In genomic region chr16:50122460-50122859, GRCm38 (mm10) we compare ENCODE assay signal across 22 mouse cellular contexts.
DNase-seq lines count a peak whose midpoint lies in the region; ATAC-seq and TF ChIP-seq lines count a peak whose summit lies in the region.
"Had no signal": no experiment of that assay in that cellular context is flagged by ENCODE, and none has a peak within 500 bp of the region (broad histone marks: within the 10 kb centered on the region; RNA-seq: fewer than 3 reads in every experiment).

No protein-coding gene starts in this region.

- no peaks in the 10 kb centered on the region for H3K4me1 ChIP-seq in intestine, embryonic 14.5 days (replicated peaks; ENCODE audit: control insufficient read depth, insufficient read depth, low read length)
- H3K4me1 ChIP-seq in intestine, embryonic 15.5 days (replicated peaks), result no peaks in the 10 kb centered on the region
- no peaks in the 10 kb centered on the region for H3K4me1 ChIP-seq in midbrain, embryonic 11.5 days (ENCODE audit: control insufficient read depth, insufficient read depth, low read length)
- no peaks in the 10 kb centered on the region for H3K4me1 ChIP-seq in midbrain, embryonic 14.5 days (ENCODE audit: control insufficient read depth, insufficient read depth, low read length)
- H3K4me1 ChIP-seq in CH12.LX (ENCODE audit: control insufficient read depth in 1 of 2, insufficient read depth in 2 of 2), result peaks cover 5 to 10% of the 10 kb centered on the region in 2 experiments

- H3K9me3 ChIP-seq in intestine, embryonic 14.5 days (ENCODE audit: control insufficient read depth, low read length), result no peaks in the 10 kb centered on the region
- no peaks in the 10 kb centered on the region for H3K9me3 ChIP-seq in intestine, embryonic 15.5 days
- H3K9me3 ChIP-seq in midbrain, embryonic 11.5 days (ENCODE audit: control insufficient read depth, low read length), result no peaks in the 10 kb centered on the region
- no peaks in the 10 kb centered on the region for H3K9me3 ChIP-seq in midbrain, embryonic 14.5 days (ENCODE audit: control insufficient read depth, low read length)
- H3K9me3 ChIP-seq in CH12.LX (replicated peaks; ENCODE audit: low read length), result no peaks in the 10 kb centered on the region
- H3K9me3 ChIP-seq: G1E had no signal

- H3K9ac ChIP-seq in intestine, embryonic 14.5 days (ENCODE audit: low read length), result no peak overlapping the region
- no peak overlapping the region for H3K9ac ChIP-seq in intestine, embryonic 15.5 days
- H3K9ac ChIP-seq in midbrain, embryonic 11.5 days (ENCODE audit: low read length), result no peak overlapping the region
- H3K9ac ChIP-seq in midbrain, embryonic 14.5 days (replicated peaks; ENCODE audit: low read length), result no peak overlapping the region
- no peak overlapping the region for H3K9ac ChIP-seq in CH12.LX (ENCODE audit: insufficient read depth, low read depth)

- DNase-seq in heart, adult 11 months, result peak; percentile 22
- no peak for DNase-seq in heart, postnatal 14 days
- peak; percentile 18 for DNase-seq in intestine, embryonic 14.5 days (ENCODE audit: low spot score)
- DNase-seq in midbrain, embryonic 11.5 days (ENCODE audit: low spot score, missing footprints), result peak; percentile 44
- DNase-seq in midbrain, embryonic 14.5 days, result no peak
- DNase-seq in CH12.LX (ENCODE audit: extremely low read depth), result peak; percentile 11
- no peak for DNase-seq in lung, postnatal 14 days
- DNase-seq: adrenal gland, adult 2 months; adrenal gland, adult 8-10 months; adrenal gland, postnatal 10 days; adrenal gland, postnatal 14 days; adrenal gland, postnatal 25 days; adrenal gland, postnatal 36 days; B cell, adult 2 months; cerebellum, adult 11 months; cerebellum, adult 11-12 months; cerebellum, adult 18-20 months had no signal

- H3K4me2 ChIP-seq in intestine, embryonic 14.5 days (ENCODE audit: low read length), result no peak overlapping the region
- H3K4me2 ChIP-seq in intestine, embryonic 15.5 days (replicated peaks), result no peak overlapping the region
- no peak overlapping the region for H3K4me2 ChIP-seq in midbrain, embryonic 11.5 days
- no peak overlapping the region for H3K4me2 ChIP-seq in midbrain, embryonic 14.5 days (ENCODE audit: low read length)
- no peak overlapping the region for H3K4me2 ChIP-seq in CH12.LX (ENCODE audit: insufficient read depth, low read depth, poor library complexity, severe bottlenecking)

- H3K79me2 ChIP-seq in CH12.LX (replicated peaks; ENCODE audit: control insufficient read depth, extremely low read depth, insufficient read depth, poor library complexity, severe bottlenecking), result no peaks in the 10 kb centered on the region

- TF ChIP-seq CTCF in CH12.LX (conservative IDR thresholded peaks at IDR 0.05 in 1 of 2, IDR thresholded peaks at IDR 0.05 in 1 of 2; ENCODE audit: low read depth in 2 of 2, low read length in 2 of 2), result no peak

- H3K36me3 ChIP-seq in intestine, embryonic 14.5 days (ENCODE audit: control insufficient read depth, insufficient read depth, low read length), result no peaks in the 10 kb centered on the region
- H3K36me3 ChIP-seq in intestine, embryonic 15.5 days, result no peaks in the 10 kb centered on the region
- H3K36me3 ChIP-seq in midbrain, embryonic 11.5 days (ENCODE audit: control insufficient read depth, insufficient read depth, low read length), result no peaks in the 10 kb centered on the region
- no peaks in the 10 kb centered on the region for H3K36me3 ChIP-seq in midbrain, embryonic 14.5 days (ENCODE audit: control insufficient read depth, insufficient read depth, low read length)
- no peaks in the 10 kb centered on the region for H3K36me3 ChIP-seq in CH12.LX (replicated peaks in 1 of 2; ENCODE audit: control insufficient read depth in 1 of 2, insufficient read depth in 1 of 2, low read length in 1 of 2)
- H3K36me3 ChIP-seq: G1E had no signal

- no peaks in the 10 kb centered on the region for H3K27me3 ChIP-seq in intestine, embryonic 14.5 days (replicated peaks; ENCODE audit: control insufficient read depth, insufficient read depth, low read length)
- H3K27me3 ChIP-seq in intestine, embryonic 15.5 days (replicated peaks), result no peaks in the 10 kb centered on the region
- H3K27me3 ChIP-seq in midbrain, embryonic 11.5 days (ENCODE audit: control insufficient read depth, insufficient read depth, low read length), result no peaks in the 10 kb centered on the region
- H3K27me3 ChIP-seq in midbrain, embryonic 14.5 days (ENCODE audit: control insufficient read depth, insufficient read depth, low read length), result no peaks in the 10 kb centered on the region
- H3K27me3 ChIP-seq in CH12.LX (replicated peaks), result no peaks in the 10 kb centered on the region

- in situ Hi-C loops in CH12.LX (cut with MboI; ENCODE audit: low pct_ligation_motif_present, low pct_unique_long_range_greater_than_20kb, low sequenced_read_pairs), result no loop called here

- ATAC-seq in intestine, embryonic 14.5 days (replicated peaks; ENCODE audit: low FRiP score, low TSS enrichment, low read depth), result no peak
- no peak for ATAC-seq in intestine, embryonic 15.5 days
- no peak for ATAC-seq in midbrain, embryonic 11.5 days (ENCODE audit: low FRiP score)
- no peak for ATAC-seq in midbrain, embryonic 14.5 days (ENCODE audit: low FRiP score, low TSS enrichment)
- ATAC-seq: activated CD4-positive, CD25-positive, alpha-beta regulatory T cell, adult 4 months; CD4-positive, CD25-positive, alpha-beta regulatory T cell, adult 4 months; Patski had no signal

- TF ChIP-seq RAD21 in CH12.LX (IDR thresholded peaks at IDR 0.05; ENCODE audit: low read depth, low read length), result no peak

- H3K4me3 ChIP-seq in intestine, embryonic 14.5 days (ENCODE audit: low read depth, low read length), result no peak overlapping the region
- H3K4me3 ChIP-seq in intestine, embryonic 15.5 days (replicated peaks), result no peak overlapping the region
- no peak overlapping the region for H3K4me3 ChIP-seq in midbrain, embryonic 11.5 days (ENCODE audit: low read depth, low read length)
- H3K4me3 ChIP-seq in midbrain, embryonic 14.5 days (replicated peaks; ENCODE audit: low read depth, low read length), result no peak overlapping the region
- H3K4me3 ChIP-seq in CH12.LX (replicated peaks in 1 of 3; ENCODE audit: low read depth in 2 of 3, low read length in 2 of 3, poor library complexity in 1 of 3), result no peak overlapping the region

- TF ChIP-seq EP300 in CH12.LX (IDR thresholded peaks at IDR 0.05; ENCODE audit: low read length), result peak; percentile 70

- no peak overlapping the region for H3K27ac ChIP-seq in intestine, embryonic 14.5 days (ENCODE audit: low read depth)
- no peak overlapping the region for H3K27ac ChIP-seq in intestine, embryonic 15.5 days
- H3K27ac ChIP-seq in midbrain, embryonic 11.5 days (ENCODE audit: low read depth, low read length), result no peak overlapping the region
- H3K27ac ChIP-seq in midbrain, embryonic 14.5 days (replicated peaks; ENCODE audit: low read depth, low read length), result no peak overlapping the region
- no peak overlapping the region for H3K27ac ChIP-seq in CH12.LX (ENCODE audit: insufficient read depth, low read depth)

- WGBS in intestine, embryonic 14.5 days, result 71% methylated on average over 2 of the region's 2 CpGs
- 70% methylated on average over 2 of the region's 2 CpGs for WGBS in intestine, embryonic 15.5 days
- 83% methylated on average over 2 of the region's 2 CpGs for whole genome bisulfite sequencing in midbrain, embryonic 11.5 days
- WGBS in midbrain, embryonic 14.5 days, result 67% methylated on average over 2 of the region's 2 CpGs

- TF ChIP-seq POLR2A in CH12.LX (IDR thresholded peaks at IDR 0.05; ENCODE audit: low read depth, low read length), result no peak

- dilution Hi-C loops in CH12.LX (cut with MboI; ENCODE audit: extremely low pct_ligation_motif_present, extremely low pct_unique_long_range_greater_than_20kb, low sequenced_read_pairs), result no loop called here

- intact Hi-C loops in heart, postnatal 14 days (cut with DNase I), result no loop called here

TF ChIP-seq in CH12.LX, 34 proteins besides CTCF, POLR2A, EP300 and RAD21:
- TF ChIP-seq JUND (conservative IDR thresholded peaks at IDR 0.05; ENCODE audit: low read depth, low read length), result peak; percentile 65
- TF ChIP-seq GABPA (IDR thresholded peaks at IDR 0.05; ENCODE audit: insufficient replicate concordance, low read depth, low read length), result no peak
- no peak for TF ChIP-seq ZKSCAN1 (IDR thresholded peaks at IDR 0.05; ENCODE audit: borderline replicate concordance, low read depth, low read length)
- no peak for TF ChIP-seq USF2 (conservative IDR thresholded peaks at IDR 0.05; ENCODE audit: low read depth, low read length)
- TF ChIP-seq POLR2AphosphoS2 (IDR thresholded peaks at IDR 0.05; ENCODE audit: low read depth, low read length), result no peak
- no peak for TF ChIP-seq ZNF384 (IDR thresholded peaks at IDR 0.05; ENCODE audit: low read depth, low read length)
- TF ChIP-seq MYC (IDR thresholded peaks at IDR 0.05; ENCODE audit: low read depth, low read length), result no peak
- TF ChIP-seq ELF1 (IDR thresholded peaks at IDR 0.05; ENCODE audit: low read depth, low read length), result no peak
- 0 out of 2 replicates have a peak, but pooled peaks have one; percentile 16 for TF ChIP-seq TCF12 (IDR thresholded peaks at IDR 0.05; ENCODE audit: low read depth, low read length)
- 0 out of 2 replicates have a peak, but pooled peaks have one; percentile 29 for TF ChIP-seq CHD2 (IDR thresholded peaks at IDR 0.05; ENCODE audit: low read length)
- no peak for TF ChIP-seq KAT2A (IDR thresholded peaks at IDR 0.05; ENCODE audit: insufficient replicate concordance, low read length)
- no peak for TF ChIP-seq MAZ (IDR thresholded peaks at IDR 0.05; ENCODE audit: low read depth, low read length)
- peak; percentile 58; the same call in 1 of the 2 replicates for TF ChIP-seq MEF2A (IDR thresholded peaks at IDR 0.05; ENCODE audit: borderline replicate concordance, low read depth, low read length)
- TF ChIP-seq ZMIZ1 (IDR thresholded peaks at IDR 0.05; ENCODE audit: low read depth, low read length), result no peak
- no peak for TF ChIP-seq JUN (IDR thresholded peaks at IDR 0.05; ENCODE audit: insufficient read depth, low read depth, low read length)
- no peak for TF ChIP-seq RCOR1 (conservative IDR thresholded peaks at IDR 0.05; ENCODE audit: low read depth, low read length)
- TF ChIP-seq MAFK (IDR thresholded peaks at IDR 0.05; ENCODE audit: insufficient replicate concordance, low read length), result no peak
- 0 out of 2 replicates have a peak, but pooled peaks have one; percentile 17 for TF ChIP-seq BHLHE40 (IDR thresholded peaks at IDR 0.05; ENCODE audit: low read depth, low read length)
- TF ChIP-seq USF1 (IDR thresholded peaks at IDR 0.05; ENCODE audit: low read depth, low read length), result no peak
- TF ChIP-seq PAX5 (IDR thresholded peaks at IDR 0.05; ENCODE audit: low read length), result no peak
- TF ChIP-seq ETS1 (conservative IDR thresholded peaks at IDR 0.05; ENCODE audit: low read depth, low read length), result peak; percentile 17; the same call in 1 of the 2 replicates
- TF ChIP-seq IRF4 (IDR thresholded peaks at IDR 0.05; ENCODE audit: low read depth, low read length), result peak; percentile 85; the same call in 1 of the 2 replicates
- TF ChIP-seq HCFC1 (IDR thresholded peaks at IDR 0.05; ENCODE audit: low read depth, low read length), result no peak

Comparison
In these comparisons a context has a peak if more than half of its experiments do, and no peak if none do; other contexts are left out.
1. DNase-seq: peak in heart, adult 11 months (single experiment), intestine, embryonic 14.5 days (single experiment), midbrain, embryonic 11.5 days (single experiment) and CH12.LX (single experiment); none in heart, postnatal 14 days (0 of 2), midbrain, embryonic 14.5 days (single experiment) and lung, postnatal 14 days (single experiment).